Mouse (Mus musculus) liver, embryonic 16.5 days (tissue): ENCODE measurements at regions not wholly inside any gene's neighbourhood (a gene's known extent, or its start where the extent isn't known, plus 50 kb on each side); places are given as distances from the start of the nearest gene placed in this dataset.
A peak's percentile ranks its signal among the peaks of the same experiment; 100 is the strongest.

ENCODE experiments used
- ATAC-seq: fragments of 200-750 bp; cut with Nextera tagmentation; 2 replicates; pipeline ENCODE4 v1.8.0; 2017; ENCODE audit warnings: low read depth, mild to moderate bottlenecking, moderate number of reproducible peaks, moderate library complexity
- H3K27ac ChIP-seq: fragments of 300-500 bp; sonication (generic); 2 replicates; pipeline ENCODE4 v1.5.1; 2014; ENCODE audit warnings: mild to moderate bottlenecking, low read length
- H3K27me3 ChIP-seq: fragments of 300-500 bp; sonication (generic); 2 replicates; pipeline ENCODE4 v1.6.1; 2014; ENCODE audit warnings: low read depth, low read length, mixed read lengths; ENCODE audit not compliant: control insufficient read depth, insufficient read depth
- H3K36me3 ChIP-seq: fragments of 300-500 bp; sonication (generic); 2 replicates; pipeline ENCODE4 v1.6.1; 2014; ENCODE audit warnings: mild to moderate bottlenecking; ENCODE audit not compliant: control insufficient read depth, insufficient read depth
- H3K4me1 ChIP-seq: fragments of 300-500 bp; sonication (generic); 2 replicates; pipeline ENCODE4 v1.6.1; 2014; ENCODE audit warnings: low read depth, low read length, mixed read lengths; ENCODE audit not compliant: control insufficient read depth
- H3K4me2 ChIP-seq: fragments of 300-500 bp; sonication (generic); 2 replicates; pipeline ENCODE4 v1.6.1; 2014; ENCODE audit warnings: low read depth, low read length, mixed read lengths
- H3K4me3 ChIP-seq: fragments of 300-500 bp; sonication (generic); 2 replicates; pipeline ENCODE4 v1.5.1; 2014; ENCODE audit warnings: low read depth, mild to moderate bottlenecking, low read length
- H3K9ac ChIP-seq: fragments of 300-500 bp; sonication (generic); 2 replicates; pipeline ENCODE4 v1.6.1; 2014; ENCODE audit warnings: low read depth, low read length
- H3K9me3 ChIP-seq: fragments of 300-500 bp; sonication (generic); replicated peaks from 2 replicates; pipeline ENCODE4 v1.6.1; 2016; ENCODE audit warnings: low read length; ENCODE audit not compliant: control insufficient read depth
- WGBS: fragments of 180-500 bp; shearing (Covaris S2); extraction: QIAGEN DNeasy Blood & Tissue Kit; methylation state at CpG from one replicate; pipeline ENCODE4 v1.1.7; 2014; ENCODE audit not compliant: insufficient replicate concordance; 5-methylcytosine and 5-hydroxymethylcytosine counted together

DNA sequence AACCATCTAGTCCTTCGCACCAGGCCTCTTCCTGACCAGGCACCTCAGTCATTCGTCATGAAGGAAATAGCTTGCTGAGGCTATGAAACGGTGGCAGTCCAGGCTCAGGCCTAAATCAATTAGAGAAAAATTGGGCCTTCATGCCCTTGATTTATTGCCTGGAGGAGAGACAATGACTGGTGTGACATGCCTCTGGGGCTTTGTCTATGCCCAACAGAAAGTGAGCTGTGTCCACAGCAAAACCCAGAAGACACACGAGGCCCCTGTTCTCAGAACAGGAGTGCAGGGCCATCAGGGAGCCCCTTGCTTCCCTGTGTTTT, 922.9 kb upstream of the Car8 start:
- Histone ChIP-seq H3K27ac (no peak overlapping the region), H3K4me3 (no peak overlapping the region)

GRCm38 (mm10) chr4:9161068-9161813, 922.4 kb upstream of the Car8 start:
- Histone ChIP-seq H3K27ac (no peak overlapping the region), H3K36me3 (no peaks in the 10 kb centered on the region), H3K4me2 (no peak overlapping the region), H3K27me3 (no peaks in the 10 kb centered on the region), H3K4me1 (no peaks in the 10 kb centered on the region), H3K9me3 (no peaks in the 10 kb centered on the region), H3K9ac (no peak overlapping the region), H3K4me3 (no peak overlapping the region)
- ATAC-seq, result no peak
- WGBS, result 61% methylated on average over 11 of the region's 11 CpGs

More for the DNA sequence above, 922.9 kb upstream of the Car8 start:
- Histone ChIP-seq H3K27me3 (no peaks in the 10 kb centered on the region), H3K9me3 (no peaks in the 10 kb centered on the region), H3K9ac (no peak overlapping the region), H3K36me3 (no peaks in the 10 kb centered on the region), H3K4me1 (no peaks in the 10 kb centered on the region), H3K4me2 (no peak overlapping the region)
- WGBS, result 55% methylated on average over 4 of the region's 4 CpGs
- no peak for ATAC-seq

- Histone ChIP-seq H3K9me3 (no peaks in the 10 kb centered on the region), H3K4me1 (no peaks in the 10 kb centered on the region), H3K27me3 (no peaks in the 10 kb centered on the region), H3K27ac (no peak overlapping the region), H3K36me3 (no peaks in the 10 kb centered on the region), H3K4me3 (no peak overlapping the region), H3K4me2 (no peak overlapping the region), H3K9ac (no peak overlapping the region)
- 24% methylated on average over 5 of the region's 5 CpGs for WGBS
- ATAC-seq, result no peak
Measured at GRCm38 (mm10) chr4:9147732-9148131, 908.9 kb upstream of the Car8 start.

DNA sequence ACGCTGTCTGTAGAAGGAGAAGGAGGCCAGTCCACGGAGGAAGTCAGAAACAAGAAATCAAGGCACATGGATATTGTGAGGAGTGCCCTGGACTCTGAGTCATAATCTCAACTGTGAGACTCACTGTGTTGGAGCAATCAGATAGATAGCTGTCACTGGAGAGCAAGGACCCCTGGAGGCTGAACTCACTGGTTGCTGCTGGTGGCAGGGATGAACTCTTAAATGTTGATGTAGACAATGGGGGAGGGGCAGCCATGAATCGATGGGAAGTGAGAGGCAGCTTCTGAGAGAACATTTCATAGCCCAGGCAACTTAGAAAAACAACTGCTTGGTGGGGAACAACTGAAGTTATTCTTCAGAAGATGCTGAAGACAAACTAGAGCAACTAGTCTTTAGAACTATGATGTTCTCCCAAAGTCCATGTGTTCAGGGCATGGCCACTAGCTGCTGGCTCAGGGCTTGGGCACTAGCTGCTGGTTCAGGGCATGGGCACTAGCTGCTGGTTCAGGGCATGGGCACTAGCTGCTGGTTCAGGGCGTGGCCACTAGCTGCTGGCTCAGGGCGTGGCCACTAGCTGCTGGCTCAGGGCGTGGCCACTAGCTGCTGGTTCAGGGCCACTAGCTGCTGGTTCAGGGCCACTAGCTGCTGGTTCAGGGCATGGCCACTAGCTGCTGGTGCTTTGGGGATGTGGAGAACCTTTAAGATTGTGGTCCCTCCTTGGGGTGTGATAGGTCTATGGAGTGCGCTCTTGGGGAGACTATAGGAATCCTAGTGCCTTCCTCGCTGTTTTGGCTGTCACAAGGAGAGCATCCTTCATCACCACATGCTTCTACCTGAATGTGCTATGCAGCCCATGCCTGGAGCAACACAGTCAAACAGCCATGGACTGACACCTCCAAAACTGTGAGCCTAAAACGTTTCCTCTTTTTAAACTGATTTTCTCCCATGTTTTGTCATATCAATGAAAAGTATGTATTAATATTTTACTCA, 905.7 kb upstream of the Car8 start:
- Histone ChIP-seq H3K4me1 (no peaks in the 10 kb centered on the region), H3K27me3 (no peaks in the 10 kb centered on the region), H3K4me2 (no peak overlapping the region), H3K27ac (no peak overlapping the region), H3K9ac (no peak overlapping the region), H3K36me3 (no peaks in the 10 kb centered on the region), H3K4me3 (no peak overlapping the region), H3K9me3 (no peaks in the 10 kb centered on the region)
- no peak for ATAC-seq
- 54% methylated on average over 9 of the region's 9 CpGs for WGBS

- Histone ChIP-seq H3K4me3 (no peak overlapping the region), H3K27ac (no peak overlapping the region), H3K36me3 (no peaks in the 10 kb centered on the region), H3K27me3 (no peaks in the 10 kb centered on the region), H3K9ac (no peak overlapping the region), H3K4me2 (no peak overlapping the region), H3K9me3 (no peaks in the 10 kb centered on the region), H3K4me1 (no peaks in the 10 kb centered on the region)
- ATAC-seq, result no peak
- 68% methylated on average over 3 of the region's 3 CpGs for WGBS
Measured at GRCm38 (mm10) chr4:9143087-9143486, 904.2 kb upstream of the Car8 start.

- H3K9me3 ChIP-seq, result no peaks in the 10 kb centered on the region
- no peaks in the 10 kb centered on the region for H3K36me3 ChIP-seq
- no peaks in the 10 kb centered on the region for H3K27me3 ChIP-seq
- no peak overlapping the region for H3K9ac ChIP-seq
- ATAC-seq, result no peak
- H3K4me1 ChIP-seq, result no peaks in the 10 kb centered on the region
- no peak overlapping the region for H3K27ac ChIP-seq
- no peak overlapping the region for H3K4me2 ChIP-seq
- WGBS, result 70% methylated on average over 16 of the region's 16 CpGs
- H3K4me3 ChIP-seq, result no peak overlapping the region
Measured at GRCm38 (mm10) chr4:9141946-9142683, 903.3 kb upstream of the Car8 start.

DNA sequence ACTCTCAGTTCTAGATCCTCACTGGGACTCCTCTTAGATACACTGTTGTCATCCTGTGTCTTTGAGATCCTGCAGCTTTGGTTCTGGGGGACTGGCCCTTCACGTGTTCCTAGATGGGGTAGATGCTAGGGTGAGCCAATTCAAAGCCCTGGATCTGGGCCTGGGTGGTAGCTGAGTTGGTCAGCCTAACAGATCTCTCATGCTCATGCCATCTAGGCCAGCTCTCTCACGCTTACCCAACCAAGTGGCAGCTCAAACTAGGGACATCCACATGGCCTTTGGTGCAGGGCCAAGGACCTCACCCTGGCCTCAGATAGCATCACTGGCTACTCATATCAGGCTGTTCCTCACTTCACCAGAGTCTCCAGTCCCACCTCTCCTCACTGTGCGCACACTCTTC, 901.9 kb upstream of the Car8 start:
- Histone ChIP-seq H3K4me1 (peaks cover 5% of the 10 kb centered on the region), H3K4me2 (no peak overlapping the region), H3K27me3 (no peaks in the 10 kb centered on the region), H3K27ac (no peak overlapping the region), H3K36me3 (no peaks in the 10 kb centered on the region), H3K9me3 (no peaks in the 10 kb centered on the region), H3K4me3 (no peak overlapping the region), H3K9ac (no peak overlapping the region)
- 69% methylated on average over 3 of the region's 3 CpGs for WGBS
- ATAC-seq, result no peak

GRCm38 (mm10) chr4:9136657-9137056, 897.8 kb upstream of the Car8 start:
- Histone ChIP-seq H3K9me3 (no peaks in the 10 kb centered on the region), H3K4me3 (peak overlapping the region; percentile 36; the same call in 1 of the 2 replicates), H3K27me3 (no peaks in the 10 kb centered on the region), H3K4me1 (peaks cover 5% of the 10 kb centered on the region), H3K27ac (no peak overlapping the region), H3K36me3 (no peaks in the 10 kb centered on the region), H3K9ac (no peak overlapping the region), H3K4me2 (peak overlapping the region; percentile 57)
- WGBS, result 44% methylated on average over 13 of the region's 13 CpGs
- peak; percentile 54 for ATAC-seq
